Mouse (Mus musculus) C2C12 (cell line): ENCODE measurements around the gene BC030870.
A peak's percentile ranks its signal among the peaks of the same experiment; 100 is the strongest.

ENCODE experiments used
- CTCF ChIP-seq: IDR thresholded peaks from one replicate; pipeline ENCODE4 v1.5.1; 2011; ENCODE audit not compliant: control insufficient read depth, insufficient read depth, insufficient read length
- MAX ChIP-seq: IDR thresholded peaks from one replicate; pipeline ENCODE4 v1.6.1; 2011; ENCODE audit warnings: mild to moderate bottlenecking, control low read depth
- MYOD1 ChIP-seq: IDR thresholded peaks from one replicate; pipeline ENCODE4 v1.6.1; 2011; ENCODE audit warnings: low read depth; ENCODE audit not compliant: control insufficient read depth, insufficient read length
- MYOG ChIP-seq: IDR thresholded peaks from one replicate; pipeline ENCODE4 v1.6.1; 2011; ENCODE audit not compliant: control insufficient read depth, insufficient read length; ENCODE audit errors: extremely low read depth

DNA sequence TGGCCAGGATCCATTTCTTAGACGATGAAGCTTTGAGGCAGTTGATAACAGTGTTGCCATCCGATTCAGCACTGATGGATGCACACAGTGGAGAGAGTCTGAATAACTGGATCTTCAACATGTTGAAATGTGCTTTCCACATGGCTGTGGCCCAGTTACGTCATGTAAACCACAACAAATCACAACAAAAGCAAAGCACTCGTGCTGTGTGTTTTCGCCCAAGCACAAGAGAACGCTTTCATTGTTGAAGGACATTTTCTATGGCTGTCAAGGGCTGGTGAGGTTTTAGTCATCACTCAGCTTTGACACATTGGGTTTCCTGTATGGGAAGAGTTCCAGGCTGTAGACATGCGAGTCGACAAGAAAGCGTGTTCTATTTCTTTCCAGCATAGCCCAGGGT, 48.6 kb downstream of the BC030870 start:
- TF ChIP-seq MYOD1 (no peak), CTCF (no peak), MYOG (no peak), MAX (peak; percentile 17)
